Mouse (Mus musculus) hindbrain, embryonic 12.5 days (tissue): Measurements from ENCODE around the gene Rab31. TPM values are rescaled to one million over a fixed set of nuclear protein-coding genes. Genes with fewer than 3 reads are reported as not detected.

ENCODE experiments used
- ATAC-seq: fragments of 200-750 bp; cut with Nextera tagmentation; 2 replicates; pipeline ENCODE4 v1.8.0; 2017; ENCODE audit warnings: moderate TSS enrichment; ENCODE audit not compliant: low FRiP score
- H3K27ac ChIP-seq: fragments of 300-500 bp; sonication (generic); 2 replicates; pipeline ENCODE4 v1.5.1; 2016; ENCODE audit warnings: mild to moderate bottlenecking
- H3K27me3 ChIP-seq: fragments of 300-500 bp; sonication (generic); 2 replicates; pipeline ENCODE4 v1.6.1; 2016; ENCODE audit warnings: mild to moderate bottlenecking
- H3K36me3 ChIP-seq: fragments of 300-500 bp; sonication (generic); 2 replicates; pipeline ENCODE4 v1.6.1; 2016; ENCODE audit warnings: mild to moderate bottlenecking
- H3K4me1 ChIP-seq: fragments of 300-500 bp; sonication (generic); 2 replicates; pipeline ENCODE4 v1.6.1; 2016
- H3K4me2 ChIP-seq: fragments of 300-500 bp; sonication (generic); replicated peaks from 2 replicates; pipeline ENCODE4 v1.6.1; 2016; ENCODE audit warnings: mild to moderate bottlenecking
- H3K4me3 ChIP-seq: fragments of 300-500 bp; sonication (generic); 2 replicates; pipeline ENCODE4 v1.5.1; 2016; ENCODE audit warnings: mild to moderate bottlenecking
- H3K9ac ChIP-seq: fragments of 300-500 bp; sonication (generic); 2 replicates; pipeline ENCODE4 v1.6.1; 2016; ENCODE audit warnings: mild to moderate bottlenecking, moderate library complexity
- H3K9me3 ChIP-seq: fragments of 300-500 bp; sonication (generic); replicated peaks from 2 replicates; pipeline ENCODE4 v1.6.1; 2016; ENCODE audit warnings: mild to moderate bottlenecking
- WGBS: fragments of 180-500 bp; shearing (Covaris S2); methylation state at CpG from one replicate; pipeline ENCODE4 v1.1.7; 2016; 5-methylcytosine and 5-hydroxymethylcytosine counted together
- polyA plus RNA-seq: library from polyadenylated mRNA; unstranded; fragments of >200 nt; fragmentation: Nextera tagmentation; extraction: Ambion mirVana; gene quantifications from 2 replicates; pipeline ENCODE4 v1.2.1, GENCODE M21; 2016

Gene Rab31
- polyA plus RNA-seq, result 74.7 and 76.9 TPM in 2 replicates

- Histone ChIP-seq H3K9ac (peak within 1 kb of the TSS; percentile 89), H3K9me3 (no peaks in the 10 kb centered on the region), H3K27ac (peak within 1 kb of the TSS; percentile 55; the same call in 1 of the 2 replicates), H3K4me3 (peak within 1 kb of the TSS; percentile 80), H3K36me3 (no peaks in the 10 kb centered on the region), H3K27me3 (no peaks in the 10 kb centered on the region; the same call in 1 of the 2 replicates), H3K4me2 (peak within 1 kb of the TSS; percentile 85), H3K4me1 (peaks cover 50% of the 10 kb centered on the region)
- under 1% methylated on average over 70 of the region's 75 CpGs for WGBS
- peak; percentile 86 for ATAC-seq
These were observed at the start of gene Rab31 for GRCm38 (mm10) chr17:65771951-65772934. Gene Rab31 (minus strand): TSS chr17:65772752.

GRCm38 (mm10) chr17:65820197-65820596 lies 47.6 kb upstream of the Rab31 start:
- Histone ChIP-seq H3K4me3 (no peak overlapping the region), H3K36me3 (peaks cover 65% of the 10 kb centered on the region), H3K4me2 (no peak overlapping the region), H3K9ac (no peak overlapping the region), H3K27ac (no peak overlapping the region), H3K27me3 (no peaks in the 10 kb centered on the region), H3K4me1 (no peaks in the 10 kb centered on the region), H3K9me3 (no peaks in the 10 kb centered on the region)
- no peak for ATAC-seq
- 86% methylated on average over 5 of the region's 5 CpGs for WGBS

- WGBS, result 93% methylated on average over 8 of the region's 8 CpGs
- Histone ChIP-seq H3K4me3 (no peak overlapping the region), H3K27ac (no peak overlapping the region), H3K4me2 (no peak overlapping the region), H3K27me3 (no peaks in the 10 kb centered on the region), H3K9ac (no peak overlapping the region), H3K36me3 (peaks cover 64% of the 10 kb centered on the region), H3K4me1 (no peaks in the 10 kb centered on the region), H3K9me3 (no peaks in the 10 kb centered on the region)
- no peak for ATAC-seq
These were observed 41.2 kb upstream of the Rab31 start for GRCm38 (mm10) chr17:65813763-65814162.

GRCm38 (mm10) chr17:65811032-65811431 lies 38.5 kb upstream of the Rab31 start:
- Histone ChIP-seq H3K9ac (no peak overlapping the region), H3K9me3 (no peaks in the 10 kb centered on the region), H3K4me1 (no peaks in the 10 kb centered on the region), H3K36me3 (peaks cover 44% of the 10 kb centered on the region), H3K27ac (no peak overlapping the region), H3K4me3 (no peak overlapping the region), H3K27me3 (no peaks in the 10 kb centered on the region), H3K4me2 (no peak overlapping the region)
- WGBS, result 91% methylated on average over 5 of the region's 5 CpGs
- no peak for ATAC-seq

GRCm38 (mm10) chr17:65806416-65806815 lies 33.9 kb upstream of the Rab31 start:
- Histone ChIP-seq H3K4me2 (no peak overlapping the region), H3K9me3 (no peaks in the 10 kb centered on the region), H3K27ac (no peak overlapping the region), H3K36me3 (peaks cover 20% of the 10 kb centered on the region), H3K9ac (no peak overlapping the region), H3K4me1 (0 out of 2 replicates have a peak, but pooled peaks cover 3% of the 10 kb centered on the region), H3K27me3 (no peaks in the 10 kb centered on the region), H3K4me3 (no peak overlapping the region)
- WGBS, result 96% methylated on average over 2 of the region's 2 CpGs
- ATAC-seq, result no peak

- 0 out of 2 replicates have a peak, but pooled peaks cover 3% of the 10 kb centered on the region for H3K4me1 ChIP-seq
- H3K27me3 ChIP-seq, result no peaks in the 10 kb centered on the region
- H3K9me3 ChIP-seq, result no peaks in the 10 kb centered on the region
- H3K9ac ChIP-seq, result no peak overlapping the region
- no peak overlapping the region for H3K27ac ChIP-seq
- H3K4me3 ChIP-seq, result no peak overlapping the region
- H3K36me3 ChIP-seq, result peaks cover 16% of the 10 kb centered on the region
- H3K4me2 ChIP-seq, result no peak overlapping the region
- WGBS, result 80% methylated on average over 4 of the region's 4 CpGs
- no peak for ATAC-seq
These were observed 33.4 kb upstream of the Rab31 start for GRCm38 (mm10) chr17:65805966-65806365.

GRCm38 (mm10) chr17:65802026-65802425 lies 29.5 kb upstream of the Rab31 start:
- Histone ChIP-seq H3K36me3 (peaks cover 7% of the 10 kb centered on the region), H3K27me3 (no peaks in the 10 kb centered on the region), H3K27ac (peak overlapping the region; percentile 17; the same call in 1 of the 2 replicates), H3K4me2 (no peak overlapping the region), H3K9ac (no peak overlapping the region), H3K9me3 (no peaks in the 10 kb centered on the region), H3K4me1 (0 out of 2 replicates have a peak, but pooled peaks cover 6% of the 10 kb centered on the region), H3K4me3 (no peak overlapping the region)
- no peak for ATAC-seq
- 67% methylated on average over 4 of the region's 4 CpGs for WGBS

- H3K9ac ChIP-seq, result no peak overlapping the region
- H3K4me3 ChIP-seq, result no peak overlapping the region
- no peak overlapping the region for H3K4me2 ChIP-seq
- H3K9me3 ChIP-seq, result no peaks in the 10 kb centered on the region
- WGBS, result 92% methylated on average over 6 of the region's 6 CpGs
- H3K27ac ChIP-seq, result no peak overlapping the region
- peaks cover 5% of the 10 kb centered on the region for H3K36me3 ChIP-seq
- no peaks in the 10 kb centered on the region for H3K27me3 ChIP-seq
- ATAC-seq, result no peak
- H3K4me1 ChIP-seq, result 0 out of 2 replicates have a peak, but pooled peaks cover 8% of the 10 kb centered on the region
These were observed 27.9 kb upstream of the Rab31 start for GRCm38 (mm10) chr17:65800451-65800850.

- H3K27ac ChIP-seq, result no peak overlapping the region
- H3K36me3 ChIP-seq, result 0 out of 2 replicates have a peak, but pooled peaks cover 6% of the 10 kb centered on the region
- H3K27me3 ChIP-seq, result no peaks in the 10 kb centered on the region
- H3K9ac ChIP-seq, result no peak overlapping the region
- 0 out of 2 replicates have a peak, but pooled peaks cover 8% of the 10 kb centered on the region for H3K4me1 ChIP-seq
- 100% methylated on average over 1 of the region's 1 CpGs for WGBS
- H3K4me2 ChIP-seq, result no peak overlapping the region
- ATAC-seq, result no peak
- no peaks in the 10 kb centered on the region for H3K9me3 ChIP-seq
- no peak overlapping the region for H3K4me3 ChIP-seq
These were observed 26.8 kb upstream of the Rab31 start for GRCm38 (mm10) chr17:65799353-65799752.

- no peaks in the 10 kb centered on the region for H3K27me3 ChIP-seq
- 0 out of 2 replicates have a peak, but pooled peaks cover 8% of the 10 kb centered on the region for H3K4me1 ChIP-seq
- no peak overlapping the region for H3K4me3 ChIP-seq
- H3K9ac ChIP-seq, result no peak overlapping the region
- no peaks in the 10 kb centered on the region for H3K9me3 ChIP-seq
- 0 out of 2 replicates have a peak, but pooled peaks cover 6% of the 10 kb centered on the region for H3K36me3 ChIP-seq
- no peak overlapping the region for H3K27ac ChIP-seq
- ATAC-seq, result no peak
- 78% methylated on average over 4 of the region's 4 CpGs for WGBS
- H3K4me2 ChIP-seq, result no peak overlapping the region
These were observed 25.9 kb upstream of the Rab31 start for GRCm38 (mm10) chr17:65798446-65798845.

- ATAC-seq, result peak; percentile 43; the same call in 1 of the 2 replicates
These were observed 23.5 kb upstream of the Rab31 start for GRCm38 (mm10) chr17:65796056-65796455.

GRCm38 (mm10) chr17:65794096-65794850 lies 21.7 kb upstream of the Rab31 start:
- 86% methylated on average over 13 of the region's 13 CpGs for WGBS
- Histone ChIP-seq H3K36me3 (0 out of 2 replicates have a peak, but pooled peaks cover 6% of the 10 kb centered on the region), H3K27me3 (no peaks in the 10 kb centered on the region), H3K4me2 (no peak overlapping the region), H3K4me3 (no peak overlapping the region), H3K4me1 (0 out of 2 replicates have a peak, but pooled peaks cover 2% of the 10 kb centered on the region), H3K9me3 (no peaks in the 10 kb centered on the region), H3K27ac (no peak overlapping the region), H3K9ac (no peak overlapping the region)
- no peak for ATAC-seq

More at GRCm38 (mm10) chr17:65796056-65796455, 23.5 kb upstream of the Rab31 start:
- Histone ChIP-seq H3K9me3 (no peaks in the 10 kb centered on the region), H3K36me3 (0 out of 2 replicates have a peak, but pooled peaks cover 6% of the 10 kb centered on the region), H3K27me3 (no peaks in the 10 kb centered on the region), H3K9ac (no peak overlapping the region), H3K27ac (no peak overlapping the region), H3K4me3 (no peak overlapping the region), H3K4me1 (0 out of 2 replicates have a peak, but pooled peaks cover 5% of the 10 kb centered on the region), H3K4me2 (no peak overlapping the region)
- WGBS, result 59% methylated on average over 7 of the region's 7 CpGs
